Mouse (Mus musculus): ENCODE data around the gene Rsph10b.
"Not testable (repeated sequence)": the region's sequence is repeated elsewhere in the genome, so short reads cannot be mapped to it uniquely, and the experiment has no call there.

The Rsph10b gene

DNA sequence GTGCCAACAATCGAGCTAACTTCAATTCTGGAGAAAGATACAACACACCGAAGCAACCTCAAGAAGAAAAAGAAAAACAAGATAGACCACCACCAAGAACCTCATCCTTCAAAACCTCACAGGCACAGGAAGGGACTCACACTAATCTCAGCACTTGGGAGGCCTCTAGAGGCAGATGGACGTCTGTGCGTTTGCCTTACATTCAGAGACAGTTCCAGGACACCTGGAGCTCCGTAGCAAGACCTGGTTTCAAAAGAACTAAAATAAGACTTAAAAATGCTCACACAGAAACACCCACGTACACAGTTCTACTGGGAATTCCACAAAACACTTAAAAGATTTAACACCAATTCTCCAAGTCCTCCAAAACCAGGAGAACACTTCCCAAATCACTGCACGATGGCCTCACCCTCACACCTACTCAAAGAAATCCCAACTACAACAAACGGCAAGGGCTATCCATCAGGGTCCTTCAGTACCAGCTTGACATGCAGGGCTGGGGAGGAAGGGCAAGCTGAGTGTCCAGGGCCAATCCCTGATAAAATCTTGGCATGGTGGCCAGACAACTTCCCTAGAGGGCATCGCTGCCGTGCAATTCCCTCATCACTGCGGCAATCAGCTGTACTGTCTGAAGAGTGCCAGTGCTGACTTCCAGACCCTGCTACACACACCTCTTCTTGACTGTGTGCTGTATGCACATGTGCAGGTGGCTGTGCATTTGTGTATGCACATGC is 62.0 kb downstream of the Rsph10b start:
- DNase-seq, result no peak

DNA sequence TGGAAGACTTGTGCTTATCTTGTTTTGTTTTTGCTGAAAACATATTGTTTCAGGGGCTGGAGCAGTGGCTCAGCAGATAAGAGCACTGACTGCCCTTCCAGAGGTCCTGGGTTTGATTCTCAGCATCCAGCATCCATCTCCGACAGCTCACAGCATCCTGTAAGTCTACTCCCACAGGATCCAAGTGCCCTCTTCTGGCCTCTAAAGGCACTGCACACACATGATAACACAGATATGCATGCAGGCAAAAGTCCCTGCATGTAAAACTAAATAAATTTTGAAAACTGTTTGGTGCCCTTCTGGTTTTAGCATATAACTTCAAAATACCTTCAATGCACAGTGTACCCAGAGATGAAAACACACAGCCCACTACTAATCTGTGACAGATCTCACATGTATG is 66.6 kb downstream of the Rsph10b start:
- no peak for DNase-seq

DNA sequence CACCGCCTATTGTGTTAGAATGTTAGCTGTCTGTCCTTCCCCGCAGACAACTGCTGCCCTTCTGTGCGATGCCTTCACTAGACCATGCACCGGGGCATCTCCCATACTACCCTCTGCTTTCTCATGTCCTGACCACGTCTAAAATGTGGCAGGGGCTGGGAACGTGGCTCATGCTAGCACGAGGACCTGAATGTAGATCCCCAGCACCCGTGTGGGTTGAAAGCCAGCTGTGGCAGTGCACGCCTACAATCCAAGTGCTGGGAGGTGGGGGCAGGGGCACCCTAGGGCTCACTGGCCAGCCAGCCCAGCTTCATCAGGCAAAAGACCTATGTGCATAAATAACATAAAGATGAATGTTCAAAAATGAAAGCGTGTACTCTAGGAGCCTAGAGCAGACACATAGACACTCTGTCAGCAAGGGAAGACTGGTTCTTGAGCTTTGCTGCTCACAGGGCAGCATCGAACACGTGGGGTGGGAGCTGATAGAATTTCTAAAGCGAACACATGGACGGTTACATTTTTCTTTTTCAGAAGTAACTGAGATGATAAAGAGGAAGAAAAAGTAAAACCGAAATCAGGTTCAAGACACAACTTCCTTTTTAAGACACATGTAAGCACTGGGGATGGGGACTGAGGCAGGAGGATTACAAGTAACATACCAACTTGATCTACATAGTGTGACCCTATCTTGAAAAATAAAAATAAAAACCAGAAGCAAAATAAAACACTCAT is 69.8 kb downstream of the Rsph10b start:
- DNase-seq, result no peak

DNA sequence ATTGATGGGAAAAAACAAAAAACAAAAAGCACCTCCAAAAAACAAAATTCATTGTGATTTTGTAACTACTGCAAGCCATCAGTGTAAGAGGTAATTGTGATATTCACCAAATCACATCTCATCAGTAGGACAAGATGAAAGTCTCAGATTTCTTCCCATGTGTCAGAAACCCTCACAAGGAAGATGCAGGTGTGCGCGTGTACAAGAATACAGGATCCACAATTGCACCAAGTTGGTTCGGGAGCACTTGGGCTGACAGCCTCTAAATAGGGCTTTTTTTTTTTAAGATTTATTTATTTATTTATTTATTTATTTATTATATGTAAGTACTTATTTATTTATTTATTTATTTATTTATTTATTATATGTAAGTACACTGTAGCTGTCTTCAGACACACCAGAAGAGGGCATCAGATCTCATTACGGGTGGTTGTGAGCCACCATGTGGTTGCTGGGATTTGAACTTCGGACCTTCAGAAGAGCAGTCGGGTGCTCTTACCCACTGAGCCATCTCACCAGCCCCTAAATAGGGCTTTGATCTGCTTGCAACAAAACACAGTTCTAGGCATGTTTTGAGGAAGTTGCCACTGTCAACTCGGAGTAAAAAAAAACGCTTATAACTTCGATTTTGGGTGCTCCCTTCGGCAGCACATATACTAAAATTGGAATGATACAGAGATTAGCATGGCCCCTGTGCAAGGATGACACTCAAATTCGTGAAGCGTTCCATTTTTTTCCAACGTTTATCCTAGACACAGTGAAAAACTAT is 80.7 kb downstream of the Rsph10b start:
- DNase-seq, result not testable (repeated sequence)

DNA sequence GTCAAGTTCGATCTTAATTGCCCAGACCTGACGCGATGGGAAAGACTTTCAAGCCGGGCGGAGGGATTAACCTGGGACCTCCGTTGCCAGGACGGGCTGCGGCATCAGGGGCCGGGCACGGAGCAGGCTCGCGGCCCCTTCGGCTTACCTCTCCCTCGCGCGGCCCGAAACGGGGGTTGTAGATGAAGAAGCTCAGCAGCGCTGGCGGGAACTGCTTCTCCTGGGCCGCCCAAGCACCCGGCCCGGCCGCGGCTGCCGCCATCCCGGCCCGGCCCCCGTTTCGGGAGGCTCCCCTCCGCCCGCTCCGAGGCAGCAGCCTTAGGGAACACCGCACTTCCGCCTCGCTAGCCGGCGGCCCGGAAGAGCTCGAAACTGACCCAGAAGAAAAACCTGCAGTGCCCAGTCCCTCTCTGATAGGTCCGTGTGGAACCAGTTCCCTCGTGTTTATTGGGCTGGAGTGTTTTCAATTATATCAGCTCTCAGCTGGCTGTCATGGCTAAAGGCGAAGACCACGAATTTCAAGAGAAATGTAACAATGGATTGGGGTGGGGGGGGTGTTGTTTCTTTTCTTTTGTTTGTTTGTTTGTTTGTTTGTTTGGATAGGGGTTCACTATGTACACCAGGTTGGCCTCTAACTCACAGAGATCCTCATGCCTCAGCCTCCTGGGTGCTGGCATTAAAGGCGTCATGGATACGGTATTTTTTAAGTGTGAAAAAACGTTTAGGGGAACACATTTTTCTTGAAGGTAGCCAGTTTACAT is 81.9 kb downstream of the Rsph10b start, which contains the start of gene Ccz1:
TSS of gene Ccz1 (minus strand) at position 327 of the 761 bp plus-strand sequence.
- DNase-seq, result peak; percentile 87

DNA sequence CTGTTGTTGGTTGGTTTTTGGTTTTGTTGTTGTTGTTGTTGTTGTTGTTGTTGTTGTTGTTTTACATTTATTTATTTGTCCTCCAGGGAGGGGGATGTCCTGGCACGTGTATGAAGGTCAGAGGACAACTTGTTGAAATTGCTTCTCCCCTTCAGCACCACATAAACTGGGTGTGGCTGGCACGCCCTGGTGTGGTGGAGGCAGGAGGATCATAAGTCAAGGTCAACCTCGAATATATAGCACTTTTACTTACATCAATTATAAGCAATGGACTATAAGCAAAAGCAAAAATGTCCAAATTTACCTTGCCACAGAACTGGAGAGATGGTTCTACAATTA is 82.4 kb downstream of the Rsph10b start:
- DNase-seq, result no peak

DNA sequence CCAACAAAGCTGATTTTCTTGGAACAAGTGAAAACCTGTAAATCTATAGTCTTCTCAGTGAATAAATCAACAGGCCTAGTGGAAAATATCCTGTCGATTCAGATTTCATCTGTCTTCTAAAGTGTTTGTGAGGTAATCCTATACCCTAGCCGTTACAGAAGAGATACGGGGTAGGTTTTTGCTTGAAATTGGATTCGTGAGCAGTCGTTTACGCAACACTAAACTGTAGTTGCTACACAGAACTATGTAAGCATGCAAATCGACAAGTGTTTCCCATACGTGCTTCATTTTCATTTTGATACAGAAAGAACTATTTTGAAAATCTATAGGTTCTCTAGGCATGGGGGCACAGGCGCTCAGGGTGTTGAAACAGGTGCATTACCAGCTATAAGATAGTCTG is 83.0 kb downstream of the Rsph10b start:
- DNase-seq, result no peak

DNA sequence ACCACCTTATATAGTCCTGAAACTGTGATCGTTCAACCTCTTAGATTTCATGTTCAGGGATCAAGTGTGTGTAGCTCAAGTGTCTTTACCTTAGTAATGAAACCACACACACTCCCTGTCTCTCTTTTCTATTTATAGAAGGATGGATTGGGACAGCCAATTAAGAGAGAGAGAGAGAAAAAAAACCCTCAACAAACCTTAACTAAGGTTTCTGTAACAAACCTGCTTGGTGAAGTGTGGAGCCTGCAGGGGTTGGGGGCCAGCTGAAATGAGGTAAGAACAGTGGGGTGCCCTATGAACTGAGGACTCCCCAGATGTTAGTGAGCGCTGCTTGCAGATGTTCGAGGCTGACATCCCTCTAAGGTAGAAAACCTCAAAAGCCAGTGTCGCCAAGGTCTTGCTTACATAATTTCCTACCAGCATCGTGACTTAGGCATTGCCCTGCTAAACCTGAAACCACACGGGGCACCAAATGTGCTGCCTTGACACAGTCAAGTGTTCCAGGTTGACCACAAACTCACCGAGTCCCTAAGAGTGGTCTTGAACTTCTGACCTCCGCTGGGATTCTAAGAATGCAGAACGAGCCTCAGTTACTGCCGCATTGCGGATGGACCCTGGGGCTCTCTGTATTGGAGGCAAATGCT is 93.9 kb downstream of the Rsph10b start, which contains the start of gene Ocm:
TSS of gene Ocm (minus strand) at position 51 of the 644 bp plus-strand sequence.
- DNase-seq, result no peak

DNA sequence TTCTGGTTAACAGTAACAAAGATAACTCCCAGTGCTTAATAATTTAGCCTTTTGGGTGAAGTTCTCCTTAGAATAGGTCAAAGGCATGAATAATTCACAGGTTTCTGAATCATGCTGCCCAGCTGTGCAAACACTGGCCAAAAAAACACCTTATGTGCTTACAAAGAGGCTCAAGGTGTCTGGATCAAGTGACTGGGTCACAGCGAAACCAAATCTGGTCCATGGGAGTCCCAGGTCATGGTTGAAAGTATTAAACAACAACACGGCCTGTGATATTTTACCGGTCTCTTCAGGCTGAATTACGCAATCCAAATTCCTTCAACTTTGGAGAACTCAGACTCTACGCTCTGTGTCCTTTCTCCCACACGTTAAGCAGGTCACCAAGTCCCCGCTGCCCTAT is 99.7 kb downstream of the Rsph10b start:
- DNase-seq, result peak; percentile 10

DNA sequence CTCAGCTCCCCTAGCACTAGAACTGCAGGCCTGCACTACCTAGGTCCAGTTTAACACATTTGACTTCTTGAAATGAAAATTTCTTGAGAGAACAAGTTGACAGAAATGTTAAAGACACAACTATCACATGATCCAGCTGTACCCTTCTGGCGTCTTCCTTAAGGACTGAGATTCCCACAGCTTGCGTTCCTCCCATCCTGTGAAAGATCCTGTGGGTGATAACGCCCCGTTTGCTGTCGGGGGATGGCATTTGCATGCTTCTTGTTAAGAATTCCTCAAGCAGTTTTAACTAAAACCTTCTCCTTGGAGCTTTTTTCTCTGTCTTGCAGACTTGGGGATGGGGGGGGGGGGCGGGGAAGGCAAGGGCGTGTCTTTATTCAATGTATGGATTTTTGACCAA is 101.7 kb downstream of the Rsph10b start:
- no peak for DNase-seq
